Mouse (Mus musculus) limb, embryonic 12.5 days (tissue): ENCODE measurements around the gene Hoxa7. TPM values are rescaled to one million over a fixed set of nuclear protein-coding genes. Genes with fewer than 3 reads are reported as not detected.

Experiments
- ATAC-seq: fragments of 200-750 bp; cut with Nextera tagmentation; 2 replicates; pipeline ENCODE4 v1.8.0; 2017; ENCODE audit warnings: low read depth, moderate TSS enrichment; ENCODE audit not compliant: insufficient number of reproducible peaks, insufficient read depth, low FRiP score, low TSS enrichment
- H3K27ac ChIP-seq: fragments of 300-500 bp; sonication (generic); 2 replicates; pipeline ENCODE4 v1.5.1; 2016; ENCODE audit warnings: mild to moderate bottlenecking, moderate library complexity
- H3K27me3 ChIP-seq: fragments of 300-500 bp; sonication (generic); 2 replicates; pipeline ENCODE4 v1.6.1; 2016; ENCODE audit warnings: mild to moderate bottlenecking, moderate library complexity
- H3K36me3 ChIP-seq: fragments of 300-500 bp; sonication (generic); 2 replicates; pipeline ENCODE4 v1.6.1; 2016; ENCODE audit warnings: mild to moderate bottlenecking, moderate library complexity
- H3K4me1 ChIP-seq: fragments of 300-500 bp; sonication (generic); replicated peaks from 2 replicates; pipeline ENCODE4 v1.6.1; 2016
- H3K4me2 ChIP-seq: fragments of 300-500 bp; sonication (generic); 2 replicates; pipeline ENCODE4 v1.6.1; 2016; ENCODE audit warnings: mild to moderate bottlenecking, moderate library complexity
- H3K4me3 ChIP-seq: fragments of 300-500 bp; sonication (generic); replicated peaks from 2 replicates; pipeline ENCODE4 v1.5.1; 2016; ENCODE audit warnings: mild to moderate bottlenecking
- H3K9ac ChIP-seq: fragments of 300-500 bp; sonication (generic); replicated peaks from 2 replicates; pipeline ENCODE4 v1.6.1; 2016; ENCODE audit warnings: mild to moderate bottlenecking, moderate library complexity
- H3K9me3 ChIP-seq: fragments of 300-500 bp; sonication (generic); 2 replicates; pipeline ENCODE4 v1.6.1; 2016; ENCODE audit warnings: mild to moderate bottlenecking, moderate library complexity
- WGBS: fragments of 180-500 bp; shearing (Covaris S2); methylation state at CpG from one replicate; pipeline ENCODE4 v1.1.7; 2016; 5-methylcytosine and 5-hydroxymethylcytosine counted together
- polyA plus RNA-seq: library from polyadenylated mRNA; unstranded; fragments of >200 nt; fragmentation: Nextera tagmentation; extraction: Ambion mirVana; gene quantifications from 2 replicates; pipeline ENCODE4 v1.2.1, GENCODE M21; 2016

Gene Hoxa7
- polyA plus RNA-seq, 1 experiment from 2014 or later: 11.7 TPM

GRCm38 (mm10) chr6:52228475-52229465, 7.1 kb upstream of the Hoxa7 start:
- H3K36me3 ChIP-seq: peaks cover 53% of the 10 kb centered on the region
- H3K9me3 ChIP-seq: no peaks in the 10 kb centered on the region
- H3K4me3 ChIP-seq: peak overlapping the region; percentile 78
- no peak for ATAC-seq
- peaks cover 7% of the 10 kb centered on the region; the same call in 1 of the 2 replicates for H3K4me1 ChIP-seq
- H3K27ac ChIP-seq: peak overlapping the region; percentile 100
- peak overlapping the region; percentile 96 for H3K4me2 ChIP-seq
- WGBS: under 1% methylated on average over 38 of the region's 38 CpGs
- no peaks in the 10 kb centered on the region for H3K27me3 ChIP-seq
- H3K9ac ChIP-seq: peak overlapping the region; percentile 100

- H3K36me3 ChIP-seq: peaks cover 44% of the 10 kb centered on the region
- no peak for ATAC-seq
- peak overlapping the region; percentile 89 for H3K4me3 ChIP-seq
- H3K9me3 ChIP-seq: no peaks in the 10 kb centered on the region
- H3K9ac ChIP-seq: peak overlapping the region; percentile 100
- H3K27ac ChIP-seq: peak overlapping the region; percentile 99
- peaks cover 7% of the 10 kb centered on the region; the same call in 1 of the 2 replicates for H3K4me1 ChIP-seq
- H3K4me2 ChIP-seq: peak overlapping the region; percentile 96
- 2% methylated on average over 11 of the region's 11 CpGs for WGBS
- no peaks in the 10 kb centered on the region for H3K27me3 ChIP-seq
Measured at GRCm38 (mm10) chr6:52227470-52228222, 6.0 kb upstream of the Hoxa7 start.

- Histone ChIP-seq H3K4me2 (peak overlapping the region; percentile 96), H3K36me3 (peaks cover 34% of the 10 kb centered on the region), H3K4me1 (peaks cover 7% of the 10 kb centered on the region), H3K4me3 (peak overlapping the region; percentile 89), H3K9ac (peak overlapping the region; percentile 100), H3K9me3 (no peaks in the 10 kb centered on the region), H3K27ac (peak overlapping the region; percentile 99), H3K27me3 (no peaks in the 10 kb centered on the region)
- WGBS: under 1% methylated on average over 26 of the region's 26 CpGs
- peak; percentile 27 for ATAC-seq
Measured at GRCm38 (mm10) chr6:52226569-52227257, 5.1 kb upstream of the Hoxa7 start.

- H3K4me2 ChIP-seq: peak overlapping the region; percentile 96
- H3K27me3 ChIP-seq: no peaks in the 10 kb centered on the region
- ATAC-seq: peak; percentile 64
- under 1% methylated on average over 66 of the region's 69 CpGs for WGBS
- peaks cover 32% of the 10 kb centered on the region for H3K36me3 ChIP-seq
- H3K4me3 ChIP-seq: peak overlapping the region; percentile 89
- H3K27ac ChIP-seq: peak overlapping the region; percentile 99
- peak overlapping the region; percentile 100 for H3K9ac ChIP-seq
- peaks cover 13% of the 10 kb centered on the region for H3K4me1 ChIP-seq
- H3K9me3 ChIP-seq: no peaks in the 10 kb centered on the region
Measured at GRCm38 (mm10) chr6:52225612-52226568, 4.2 kb upstream of the Hoxa7 start.

- Histone ChIP-seq H3K9me3 (no peaks in the 10 kb centered on the region), H3K27ac (peak overlapping the region; percentile 99), H3K4me2 (peak overlapping the region; percentile 96), H3K36me3 (peaks cover 27% of the 10 kb centered on the region), H3K4me1 (peaks cover 21% of the 10 kb centered on the region), H3K27me3 (no peaks in the 10 kb centered on the region), H3K9ac (peak overlapping the region; percentile 100), H3K4me3 (peak overlapping the region; percentile 89)
- WGBS: under 1% methylated on average over 36 of the region's 36 CpGs
- no peak for ATAC-seq
Measured at GRCm38 (mm10) chr6:52224895-52225611, 3.4 kb upstream of the Hoxa7 start.

- Histone ChIP-seq H3K9me3 (no peaks in the 10 kb centered on the region), H3K4me2 (peak overlapping the region; percentile 96), H3K4me1 (peaks cover 29% of the 10 kb centered on the region), H3K27ac (peak overlapping the region; percentile 99), H3K4me3 (peak overlapping the region; percentile 89), H3K9ac (peak overlapping the region; percentile 100), H3K27me3 (no peaks in the 10 kb centered on the region), H3K36me3 (peaks cover 20% of the 10 kb centered on the region)
- no peak for ATAC-seq
- WGBS: under 1% methylated on average over 24 of the region's 24 CpGs
Measured at GRCm38 (mm10) chr6:52223939-52224760, 2.5 kb upstream of the Hoxa7 start.

GRCm38 (mm10) chr6:52222729-52223128, 1.1 kb upstream of the Hoxa7 start:
- Histone ChIP-seq H3K4me2 (peak overlapping the region; percentile 96), H3K27ac (peak overlapping the region; percentile 99), H3K27me3 (no peaks in the 10 kb centered on the region; the same call in 1 of the 2 replicates)

GRCm38 (mm10) chr6:52221993-52222685, 485 bp upstream of the Hoxa7 start:
- no peaks in the 10 kb centered on the region for H3K9me3 ChIP-seq
- H3K27ac ChIP-seq: peak overlapping the region; percentile 99
- H3K9ac ChIP-seq: peak overlapping the region; percentile 100
- H3K4me3 ChIP-seq: peak overlapping the region; percentile 89
- WGBS: under 1% methylated on average over 21 of the region's 21 CpGs
- peak overlapping the region; percentile 96 for H3K4me2 ChIP-seq
- no peaks in the 10 kb centered on the region; the same call in 1 of the 2 replicates for H3K27me3 ChIP-seq
- peak; percentile 34 for ATAC-seq
- peaks cover 45% of the 10 kb centered on the region for H3K4me1 ChIP-seq
- peaks cover 14% of the 10 kb centered on the region for H3K36me3 ChIP-seq

More at GRCm38 (mm10) chr6:52222729-52223128, 1.1 kb upstream of the Hoxa7 start:
- 2% methylated on average over 13 of the region's 13 CpGs for WGBS
- Histone ChIP-seq H3K4me3 (peak overlapping the region; percentile 89), H3K9me3 (no peaks in the 10 kb centered on the region), H3K36me3 (peaks cover 14% of the 10 kb centered on the region), H3K9ac (peak overlapping the region; percentile 100), H3K4me1 (peaks cover 44% of the 10 kb centered on the region)
- no peak for ATAC-seq
